Mouse (Mus musculus) E14TG2a.4 (cell line): ENCODE measurements at regions not wholly inside any gene's neighbourhood (a gene's known extent, or its start where the extent isn't known, plus 50 kb on each side); places are given as distances from the start of the nearest gene placed in this dataset.
A peak's percentile ranks its signal among the peaks of the same experiment; 100 is the strongest.

Experiments
- H3K27me3 ChIP-seq: 2 replicates; pipeline ENCODE4 v1.6.1; 2014; ENCODE audit warnings: low read length, control low read depth; ENCODE audit not compliant: insufficient read depth
- H3K36me3 ChIP-seq: 2 replicates; pipeline ENCODE4 v1.6.1; 2014; ENCODE audit warnings: low read length, control low read depth; ENCODE audit not compliant: insufficient read depth
- H3K4me1 ChIP-seq: replicated peaks from 2 replicates; pipeline ENCODE4 v1.6.1; 2014; ENCODE audit warnings: low read depth, low read length, control low read depth
- H3K4me3 ChIP-seq: replicated peaks from 2 replicates; pipeline ENCODE4 v1.5.1; 2014; ENCODE audit warnings: mild to moderate bottlenecking, low read length
- H3K9me3 ChIP-seq: 2 replicates; pipeline ENCODE4 v1.6.1; 2014; ENCODE audit warnings: low read length, control low read depth
- CTCF ChIP-seq: conservative IDR thresholded peaks from 2 replicates; pipeline ENCODE4 v1.5.1; 2014; ENCODE audit warnings: low read length
- NANOG ChIP-seq: IDR thresholded peaks from 2 replicates; pipeline ENCODE4 v1.6.1; 2014; ENCODE audit warnings: borderline replicate concordance, low read length, mixed read lengths
- POU5F1 ChIP-seq: IDR thresholded peaks from 2 replicates; pipeline ENCODE4 v1.6.1; 2014; ENCODE audit warnings: low read length, borderline replicate concordance

- no peaks in the 10 kb centered on the region for H3K4me1 ChIP-seq
- H3K9me3 ChIP-seq: no peaks in the 10 kb centered on the region
- H3K36me3 ChIP-seq: no peaks in the 10 kb centered on the region
- no peaks in the 10 kb centered on the region for H3K27me3 ChIP-seq
- TF ChIP-seq POU5F1: no peak
- TF ChIP-seq NANOG: no peak
- no peak for TF ChIP-seq CTCF
- H3K4me3 ChIP-seq: no peak overlapping the region
Observed at GRCm38 (mm10) chr16:78709943-78710342, 133.4 kb upstream of the D16Ertd472e start.

- no peak for TF ChIP-seq POU5F1
- no peaks in the 10 kb centered on the region for H3K27me3 ChIP-seq
- no peak overlapping the region for H3K4me3 ChIP-seq
- no peaks in the 10 kb centered on the region for H3K9me3 ChIP-seq
- no peaks in the 10 kb centered on the region for H3K36me3 ChIP-seq
- no peaks in the 10 kb centered on the region for H3K4me1 ChIP-seq
Observed at GRCm38 (mm10) chr16:78707566-78707965, 131.1 kb upstream of the D16Ertd472e start.

- Histone ChIP-seq H3K27me3 (no peaks in the 10 kb centered on the region), H3K9me3 (no peaks in the 10 kb centered on the region), H3K36me3 (no peaks in the 10 kb centered on the region), H3K4me1 (no peaks in the 10 kb centered on the region), H3K4me3 (no peak overlapping the region)
- TF ChIP-seq CTCF (no peak), NANOG (no peak), POU5F1 (no peak)
Observed at GRCm38 (mm10) chr16:78707165-78707564, 130.7 kb upstream of the D16Ertd472e start.

- H3K4me1 ChIP-seq: no peaks in the 10 kb centered on the region
- no peaks in the 10 kb centered on the region for H3K9me3 ChIP-seq
- no peaks in the 10 kb centered on the region for H3K36me3 ChIP-seq
- H3K4me3 ChIP-seq: no peak overlapping the region
- TF ChIP-seq NANOG (no peak), CTCF (no peak), POU5F1 (no peak)
- H3K27me3 ChIP-seq: no peaks in the 10 kb centered on the region
Observed at GRCm38 (mm10) chr16:78697514-78698209, 121.2 kb upstream of the D16Ertd472e start.

- Histone ChIP-seq H3K36me3 (no peaks in the 10 kb centered on the region), H3K27me3 (no peaks in the 10 kb centered on the region), H3K9me3 (no peaks in the 10 kb centered on the region), H3K4me3 (no peak overlapping the region), H3K4me1 (no peaks in the 10 kb centered on the region)
- TF ChIP-seq POU5F1: no peak
- no peak for TF ChIP-seq CTCF
- TF ChIP-seq NANOG: no peak
Observed at GRCm38 (mm10) chr16:78688251-78688650, 111.7 kb upstream of the D16Ertd472e start.

GRCm38 (mm10) chr16:78685160-78685559 lies 108.7 kb upstream of the D16Ertd472e start:
- H3K27me3 ChIP-seq: no peaks in the 10 kb centered on the region
- TF ChIP-seq NANOG (no peak), CTCF (no peak), POU5F1 (no peak)
- no peaks in the 10 kb centered on the region for H3K4me1 ChIP-seq
- H3K4me3 ChIP-seq: no peak overlapping the region
- no peaks in the 10 kb centered on the region for H3K9me3 ChIP-seq
- no peaks in the 10 kb centered on the region for H3K36me3 ChIP-seq

- no peak overlapping the region for H3K4me3 ChIP-seq
- no peaks in the 10 kb centered on the region for H3K4me1 ChIP-seq
- no peaks in the 10 kb centered on the region for H3K9me3 ChIP-seq
- no peaks in the 10 kb centered on the region for H3K27me3 ChIP-seq
- H3K36me3 ChIP-seq: no peaks in the 10 kb centered on the region
- TF ChIP-seq POU5F1 (no peak), NANOG (no peak), CTCF (no peak)
Observed at GRCm38 (mm10) chr16:78684031-78684430, 107.5 kb upstream of the D16Ertd472e start.

GRCm38 (mm10) chr16:78661126-78661525 lies 84.6 kb upstream of the D16Ertd472e start:
- TF ChIP-seq POU5F1 (no peak), NANOG (no peak), CTCF (no peak)
- H3K4me3 ChIP-seq: no peak overlapping the region
- no peaks in the 10 kb centered on the region for H3K27me3 ChIP-seq
- H3K9me3 ChIP-seq: no peaks in the 10 kb centered on the region
- no peaks in the 10 kb centered on the region for H3K36me3 ChIP-seq
- H3K4me1 ChIP-seq: no peaks in the 10 kb centered on the region

GRCm38 (mm10) chr16:78644710-78645109 lies 68.2 kb upstream of the D16Ertd472e start:
- no peaks in the 10 kb centered on the region for H3K36me3 ChIP-seq
- no peaks in the 10 kb centered on the region for H3K27me3 ChIP-seq
- H3K9me3 ChIP-seq: no peaks in the 10 kb centered on the region
- TF ChIP-seq POU5F1 (no peak), CTCF (peak; percentile 50), NANOG (no peak)
- H3K4me3 ChIP-seq: no peak overlapping the region
- H3K4me1 ChIP-seq: no peaks in the 10 kb centered on the region
